Mouse (Mus musculus): ENCODE results near the gene Msh4. TPM values are rescaled to one million over a fixed set of nuclear protein-coding genes. Genes with fewer than 3 reads are reported as not detected.
A peak's percentile ranks its signal among the peaks of the same experiment; 100 is the strongest.

Msh4 gene
- not detected in 2 replicates for polyA plus RNA-seq (2012; ENCODE audit: insufficient read depth, insufficient read length, low replicate concordance, missing spikeins)

DNA sequence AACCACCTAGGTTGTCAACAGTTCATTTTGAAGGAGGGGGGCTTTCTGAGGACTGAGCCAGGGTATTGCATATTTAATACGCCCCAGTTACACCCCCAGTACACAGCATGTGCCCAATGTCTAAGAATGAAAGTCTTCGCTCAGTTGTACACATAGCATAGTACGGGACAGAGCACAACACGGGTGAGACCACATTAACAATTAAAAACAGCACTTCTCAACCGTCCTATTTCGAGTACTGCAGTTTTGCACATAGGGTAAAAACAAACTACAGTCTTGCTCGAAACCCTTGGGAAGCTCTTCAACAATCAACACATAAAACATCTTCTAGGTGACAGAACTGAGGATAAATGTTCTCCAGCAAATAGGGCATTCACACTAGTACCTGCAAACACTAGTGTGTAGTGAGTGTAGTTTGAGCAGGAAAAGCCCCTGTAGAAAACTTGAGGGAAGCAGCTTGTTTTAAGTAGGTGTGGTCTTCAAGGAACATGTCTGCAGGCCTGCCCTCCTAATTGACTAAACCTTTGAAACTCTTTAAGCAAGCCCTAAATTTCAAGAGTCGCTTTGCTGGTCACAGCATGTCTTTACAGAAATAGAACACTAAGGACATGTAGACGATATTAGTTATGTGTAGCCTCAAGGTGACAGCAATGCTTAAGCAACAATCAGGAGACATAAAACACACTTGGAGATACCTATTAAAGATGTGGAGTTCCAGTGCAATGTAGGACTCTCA, at the start of gene Msh4:
Gene Msh4, minus strand, starts transcription at position 3 of the 736 bp plus-strand sequence.
- no peak within 1 kb of the TSS for H3K4me3 ChIP-seq (ENCODE audit: insufficient read depth, low read depth, low read length)
- H3K4me1 ChIP-seq (ENCODE audit: control insufficient read depth, insufficient read depth, low read length): peaks cover 5% of the 10 kb centered on the region
- no peak within 1 kb of the TSS for H3K27ac ChIP-seq (ENCODE audit: insufficient read depth, low read depth, low read length)
- WGBS: 79% methylated on average over 9 of the region's 9 CpGs
- no peak for TF ChIP-seq CTCF (IDR thresholded peaks at IDR 0.05; ENCODE audit: insufficient read depth, low read depth, low read length)
- TF ChIP-seq POLR2A (IDR thresholded peaks at IDR 0.05; ENCODE audit: insufficient read depth, low read depth, low read length): no peak

DNA sequence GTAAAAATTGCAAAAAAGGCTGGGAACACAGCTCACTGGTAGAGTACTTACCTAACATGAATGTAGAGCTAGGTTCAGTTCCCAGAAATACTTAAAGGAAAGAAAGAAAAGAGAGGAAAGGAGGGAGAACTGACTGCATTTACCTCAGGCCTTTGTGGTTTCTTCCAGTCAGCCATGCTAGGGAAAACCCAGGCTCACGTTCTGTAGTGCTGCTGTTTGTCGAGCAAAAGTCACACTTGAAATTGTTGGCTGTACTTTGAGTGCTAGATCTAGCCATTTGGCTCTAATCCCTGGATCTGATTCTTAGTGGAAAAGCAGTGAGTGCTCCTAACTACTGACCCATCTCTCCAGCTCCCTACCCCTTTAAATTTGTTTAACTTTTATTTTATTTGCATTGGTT, 42.2 kb upstream of the Msh4 start:
- TF ChIP-seq CTCF (IDR thresholded peaks at IDR 0.05; ENCODE audit: insufficient read depth, low read depth, low read length) (no peak), POLR2A (IDR thresholded peaks at IDR 0.05; ENCODE audit: insufficient read depth, low read depth, low read length) (no peak)
- H3K27ac ChIP-seq (ENCODE audit: insufficient read depth, low read depth, low read length): no peak overlapping the region
- no peaks in the 10 kb centered on the region for H3K4me1 ChIP-seq (ENCODE audit: control insufficient read depth, insufficient read depth, low read length)
- WGBS: 75% methylated on average over 2 of the region's 2 CpGs
- no peak overlapping the region for H3K4me3 ChIP-seq (ENCODE audit: insufficient read depth, low read depth, low read length)

DNA sequence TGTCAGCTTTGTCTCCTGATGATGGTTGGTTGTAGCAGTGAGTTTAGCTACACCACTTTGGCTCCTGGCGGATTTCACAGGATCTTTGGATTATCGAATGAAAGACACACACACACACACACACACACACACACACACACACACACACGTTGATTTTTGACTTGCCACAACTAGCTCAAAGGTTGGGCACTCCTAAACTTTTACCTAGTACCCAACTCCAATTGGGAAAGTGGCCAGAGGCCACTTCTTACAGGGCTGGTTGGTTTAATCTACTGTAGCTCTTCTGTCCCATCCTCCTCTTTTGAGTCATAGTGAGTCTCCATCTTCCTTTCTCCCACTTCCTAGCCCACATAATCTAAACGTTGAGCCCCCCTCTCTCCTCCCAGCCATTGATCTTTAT, 41.3 kb upstream of the Msh4 start:
- TF ChIP-seq CTCF (IDR thresholded peaks at IDR 0.05; ENCODE audit: insufficient read depth, low read depth, low read length): no peak
- TF ChIP-seq POLR2A (IDR thresholded peaks at IDR 0.05; ENCODE audit: insufficient read depth, low read depth, low read length): no peak
- Histone ChIP-seq H3K4me1 (ENCODE audit: control insufficient read depth, insufficient read depth, low read length) (no peaks in the 10 kb centered on the region), H3K27ac (ENCODE audit: insufficient read depth, low read depth, low read length) (no peak overlapping the region), H3K4me3 (ENCODE audit: insufficient read depth, low read depth, low read length) (no peak overlapping the region)
- 80% methylated on average over 4 of the region's 4 CpGs for WGBS

DNA sequence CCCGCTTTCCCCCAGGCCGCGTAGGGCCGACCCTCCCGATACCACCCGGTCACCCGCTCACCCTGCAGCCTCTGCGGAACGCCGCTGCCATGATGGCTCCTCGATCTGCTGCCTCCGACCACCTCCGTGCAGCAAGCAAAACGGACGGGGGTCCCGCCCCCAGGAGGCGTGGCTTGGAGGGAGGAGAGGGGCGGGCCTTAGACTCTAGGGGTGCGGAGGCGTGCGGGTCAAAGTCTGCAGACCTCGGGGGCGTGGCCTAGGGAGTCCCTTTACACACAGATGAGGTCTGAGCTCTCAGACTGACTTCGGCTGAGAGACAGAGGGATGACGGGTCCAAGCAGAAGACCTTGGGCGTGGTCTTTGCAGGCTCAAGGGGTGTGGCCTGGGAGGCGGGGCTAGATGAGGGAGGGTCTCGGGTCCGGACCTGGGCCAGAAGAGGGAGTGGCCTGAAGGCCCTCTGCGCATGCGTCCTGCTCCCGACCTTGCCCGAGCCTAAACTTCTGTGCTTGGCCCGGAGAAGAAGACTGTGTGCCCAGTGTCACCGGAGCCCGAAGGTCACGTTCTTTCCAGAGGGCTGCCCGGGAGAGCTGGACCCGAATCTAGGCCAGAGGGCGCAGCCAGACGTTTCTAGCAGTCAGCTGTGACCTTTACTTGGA, 38.5 kb upstream of the Msh4 start, which contains the start of gene Acadm:
Gene Acadm, minus strand, starts transcription at position 298 of the 656 bp plus-strand sequence.
- Histone ChIP-seq H3K27ac (ENCODE audit: insufficient read depth, low read depth, low read length) (peak within 1 kb of the TSS; percentile 91), H3K4me3 (ENCODE audit: insufficient read depth, low read depth, low read length) (peak within 1 kb of the TSS; percentile 64)
- under 1% methylated on average over 41 of the region's 41 CpGs for WGBS

DNA sequence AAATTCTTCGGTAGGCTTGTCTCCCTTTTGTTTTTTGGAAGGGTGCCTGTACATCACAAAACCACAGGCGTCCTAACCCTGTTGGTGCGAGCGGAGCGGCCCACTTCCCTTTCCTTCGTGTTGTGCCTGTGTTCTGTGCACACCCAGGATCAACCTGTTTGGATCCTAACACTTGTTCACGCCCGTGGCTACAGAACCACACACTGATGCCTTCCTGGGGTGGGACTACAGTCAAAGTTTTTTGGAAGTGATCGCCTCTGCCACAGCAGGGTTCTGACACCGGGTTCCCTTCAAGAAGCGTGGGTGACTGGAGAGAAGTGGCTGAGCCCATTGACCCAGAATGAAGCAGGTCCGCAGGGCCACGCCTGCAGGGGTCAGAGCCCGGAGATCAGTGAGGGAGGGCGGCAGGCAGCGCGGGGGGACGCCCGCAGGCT, 38.0 kb upstream of the Msh4 start:
- Histone ChIP-seq H3K4me1 (ENCODE audit: control insufficient read depth, insufficient read depth, low read length) (no peaks in the 10 kb centered on the region), H3K27ac (ENCODE audit: insufficient read depth, low read depth, low read length) (peak overlapping the region; percentile 91; the same call in 1 of the 2 replicates), H3K4me3 (ENCODE audit: insufficient read depth, low read depth, low read length) (peak overlapping the region; percentile 64)
- TF ChIP-seq POLR2A (IDR thresholded peaks at IDR 0.05; ENCODE audit: insufficient read depth, low read depth, low read length) (no peak), CTCF (IDR thresholded peaks at IDR 0.05; ENCODE audit: insufficient read depth, low read depth, low read length) (no peak)
- WGBS: under 1% methylated on average over 19 of the region's 19 CpGs

More for the DNA sequence above, 38.5 kb upstream of the Msh4 start, which contains the start of gene Acadm:
- TF ChIP-seq CTCF (IDR thresholded peaks at IDR 0.05; ENCODE audit: insufficient read depth, low read depth, low read length) (no peak), POLR2A (IDR thresholded peaks at IDR 0.05; ENCODE audit: insufficient read depth, low read depth, low read length) (peak; percentile 73)
- no peaks in the 10 kb centered on the region for H3K4me1 ChIP-seq (ENCODE audit: control insufficient read depth, insufficient read depth, low read length)

DNA sequence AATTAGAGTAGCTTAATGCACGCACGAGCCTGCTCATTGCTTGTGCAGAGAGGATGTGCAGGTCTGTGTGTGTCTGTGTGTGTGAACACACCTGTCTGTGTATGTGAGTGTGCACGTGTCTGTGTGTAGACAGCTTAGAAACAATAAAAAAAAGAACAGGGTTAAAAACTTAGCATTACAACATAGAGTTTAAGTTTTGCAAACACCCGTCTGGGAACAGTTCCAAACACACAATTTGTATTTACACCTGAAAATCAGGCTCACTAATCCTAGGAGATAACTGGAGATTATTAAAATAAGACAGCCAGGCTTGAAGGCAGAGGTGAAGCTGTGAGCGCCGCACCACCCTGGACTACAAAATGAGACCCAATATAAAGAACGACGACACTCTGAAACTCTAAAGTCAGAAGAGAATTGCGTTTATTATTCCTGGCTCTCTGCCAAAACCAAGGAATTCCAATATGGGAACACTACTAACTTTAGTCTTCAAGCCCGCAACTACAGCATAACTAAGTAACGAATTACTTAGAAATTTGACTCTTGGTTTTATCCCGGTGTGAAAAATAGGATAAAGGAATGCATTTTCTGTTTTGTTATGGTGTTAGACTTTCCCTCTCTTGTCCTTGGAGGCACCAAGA, 37.2 kb upstream of the Msh4 start:
- no peak overlapping the region for H3K4me3 ChIP-seq (ENCODE audit: insufficient read depth, low read depth, low read length)

DNA sequence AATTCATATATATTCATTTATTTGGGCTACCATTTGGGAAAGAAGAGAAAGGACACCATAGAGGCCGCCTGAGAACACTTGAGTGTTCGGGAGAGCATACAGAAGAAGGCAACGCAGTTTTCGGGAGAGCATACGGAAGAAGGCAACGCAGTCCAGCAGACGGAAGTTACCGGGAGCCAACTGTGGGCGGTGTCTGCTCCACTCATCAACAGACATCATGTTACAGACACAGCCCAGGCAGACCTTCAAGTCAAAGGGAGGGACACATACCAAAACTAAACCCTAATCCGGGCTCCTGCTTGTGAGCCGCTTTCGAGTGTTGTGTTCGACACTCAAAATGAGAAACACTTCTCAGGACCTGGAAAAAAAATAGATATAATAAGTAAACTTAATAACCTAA, 35.7 kb upstream of the Msh4 start:
- Histone ChIP-seq H3K4me3 (ENCODE audit: insufficient read depth, low read depth, low read length) (no peak overlapping the region), H3K27ac (ENCODE audit: insufficient read depth, low read depth, low read length) (no peak overlapping the region), H3K4me1 (ENCODE audit: control insufficient read depth, insufficient read depth, low read length) (no peaks in the 10 kb centered on the region)
- 95% methylated on average over 13 of the region's 13 CpGs for WGBS
- TF ChIP-seq CTCF (IDR thresholded peaks at IDR 0.05; ENCODE audit: insufficient read depth, low read depth, low read length) (no peak), POLR2A (IDR thresholded peaks at IDR 0.05; ENCODE audit: insufficient read depth, low read depth, low read length) (no peak)

More for the DNA sequence above, 37.2 kb upstream of the Msh4 start:
- no peak overlapping the region for H3K27ac ChIP-seq (ENCODE audit: insufficient read depth, low read depth, low read length)
- TF ChIP-seq CTCF (IDR thresholded peaks at IDR 0.05; ENCODE audit: insufficient read depth, low read depth, low read length): no peak
- TF ChIP-seq POLR2A (IDR thresholded peaks at IDR 0.05; ENCODE audit: insufficient read depth, low read depth, low read length): no peak
- 34% methylated on average over 12 of the region's 12 CpGs for WGBS
- no peaks in the 10 kb centered on the region for H3K4me1 ChIP-seq (ENCODE audit: control insufficient read depth, insufficient read depth, low read length)

GRCm38 (mm10) chr3:153940486-153940885, 34.5 kb upstream of the Msh4 start:
- Histone ChIP-seq H3K4me1 (ENCODE audit: control insufficient read depth, insufficient read depth, low read length) (peaks cover 3% of the 10 kb centered on the region), H3K4me3 (ENCODE audit: insufficient read depth, low read depth, low read length) (no peak overlapping the region), H3K27ac (ENCODE audit: insufficient read depth, low read depth, low read length) (no peak overlapping the region)
- WGBS: 95% methylated on average over 9 of the region's 9 CpGs
- TF ChIP-seq POLR2A (IDR thresholded peaks at IDR 0.05; ENCODE audit: insufficient read depth, low read depth, low read length) (no peak), CTCF (IDR thresholded peaks at IDR 0.05; ENCODE audit: insufficient read depth, low read depth, low read length) (no peak)

Measured in olfactory bulb, adult 2 months (tissue).